Mouse (Mus musculus) embryonic facial prominence, embryonic 14.5 days (tissue): ENCODE results near the gene Mmp24. TPM values are rescaled to one million over a fixed set of nuclear protein-coding genes. Genes with fewer than 3 reads are reported as not detected.

ENCODE experiments used
- ATAC-seq: fragments of 200-750 bp; cut with Nextera tagmentation; 2 replicates; pipeline ENCODE4 v1.8.0; 2017; ENCODE audit warnings: low read depth, moderate number of reproducible peaks, moderate TSS enrichment
- DNase-seq: peaks from one replicate; pipeline ENCODE4 v3.0.0-alpha.2; 2015; ENCODE audit warnings: low spot score
- H3K27ac ChIP-seq: fragments of 300-500 bp; sonication (generic); replicated peaks from 2 replicates; pipeline ENCODE4 v1.5.1; 2014; ENCODE audit warnings: low read depth, mild to moderate bottlenecking, low read length, moderate library complexity
- H3K27me3 ChIP-seq: fragments of 300-500 bp; sonication (generic); replicated peaks from 2 replicates; pipeline ENCODE4 v1.6.1; 2014; ENCODE audit warnings: low read length; ENCODE audit not compliant: control insufficient read depth, insufficient read depth
- H3K36me3 ChIP-seq: fragments of 300-500 bp; sonication (generic); 2 replicates; pipeline ENCODE4 v1.6.1; 2014; ENCODE audit warnings: low read length, mixed read lengths; ENCODE audit not compliant: control insufficient read depth, insufficient read depth
- H3K4me1 ChIP-seq: fragments of 300-500 bp; sonication (generic); 2 replicates; pipeline ENCODE4 v1.6.1; 2014; ENCODE audit warnings: antibody characterized with exemption, low read length; ENCODE audit not compliant: control insufficient read depth, insufficient read depth
- H3K4me2 ChIP-seq: fragments of 300-500 bp; sonication (generic); 2 replicates; pipeline ENCODE4 v1.6.1; 2014; ENCODE audit warnings: low read depth, mild to moderate bottlenecking, low read length, moderate library complexity, mixed read lengths
- H3K4me3 ChIP-seq: fragments of 300-500 bp; sonication (generic); 2 replicates; pipeline ENCODE4 v1.5.1; 2014; ENCODE audit warnings: low read depth, mild to moderate bottlenecking, low read length
- H3K9ac ChIP-seq: fragments of 300-500 bp; sonication (generic); 2 replicates; pipeline ENCODE4 v1.6.1; 2014; ENCODE audit warnings: low read depth, mild to moderate bottlenecking, low read length, moderate library complexity, mixed read lengths
- H3K9me3 ChIP-seq: fragments of 300-500 bp; sonication (generic); 2 replicates; pipeline ENCODE4 v1.6.1; 2016; ENCODE audit warnings: low read length; ENCODE audit not compliant: control insufficient read depth
- WGBS: fragments of 180-500 bp; shearing (Covaris S2); extraction: QIAGEN DNeasy Blood & Tissue Kit; methylation state at CpG from one replicate; pipeline ENCODE4 v1.1.7; 2014; 5-methylcytosine and 5-hydroxymethylcytosine counted together
- polyA plus RNA-seq: library from polyadenylated mRNA; unstranded; fragments of >200 nt; fragmentation: Nextera tagmentation; extraction: Ambion mirVana; gene quantifications from 2 replicates; pipeline ENCODE4 v1.2.1, GENCODE M21; 2014

Gene Mmp24
- polyA plus RNA-seq, 1 experiment from 2014 or later = 0.51 TPM

DNA sequence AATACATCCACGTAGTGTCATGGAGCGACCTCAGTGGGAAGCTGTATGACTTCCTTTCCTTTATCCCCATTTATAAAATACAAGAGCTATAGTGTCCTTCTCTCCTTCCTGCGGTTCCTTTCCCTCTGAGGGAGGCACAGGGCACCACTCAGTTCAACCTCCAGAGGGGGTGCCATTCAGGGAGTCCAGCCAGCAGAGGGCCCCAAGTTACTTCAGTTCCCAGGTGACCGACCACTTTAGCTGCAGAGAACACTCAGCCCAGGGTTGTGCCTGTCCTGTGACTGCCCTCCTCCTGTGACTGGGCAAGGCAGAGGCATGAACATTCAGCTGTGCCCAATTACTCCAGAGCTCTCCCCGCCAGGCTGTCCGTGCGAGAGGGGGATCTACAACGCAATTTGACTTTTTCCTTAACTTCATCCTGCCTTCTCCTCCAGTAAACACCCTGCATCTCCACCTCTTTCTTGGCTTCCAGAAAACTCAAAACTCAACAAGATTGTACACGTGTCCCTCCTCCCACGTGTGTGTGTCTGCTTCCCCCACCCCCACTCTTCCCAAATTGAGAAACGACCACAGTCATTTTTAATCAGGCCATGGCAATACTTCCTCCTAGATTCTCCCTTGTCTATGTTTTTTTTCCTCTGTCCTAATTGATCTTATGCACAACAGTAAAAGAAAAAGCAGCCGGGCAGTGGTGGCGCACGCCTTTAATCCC, 18.1 kb upstream of the Mmp24 start:
- Histone ChIP-seq H3K27me3 (no peaks in the 10 kb centered on the region), H3K36me3 (no peaks in the 10 kb centered on the region), H3K9me3 (no peaks in the 10 kb centered on the region), H3K4me1 (no peaks in the 10 kb centered on the region), H3K4me3 (no peak overlapping the region), H3K27ac (no peak overlapping the region), H3K4me2 (no peak overlapping the region), H3K9ac (no peak overlapping the region)
- 51% methylated on average over 14 of the region's 14 CpGs for WGBS
- ATAC-seq = no peak
- no peak for DNase-seq

DNA sequence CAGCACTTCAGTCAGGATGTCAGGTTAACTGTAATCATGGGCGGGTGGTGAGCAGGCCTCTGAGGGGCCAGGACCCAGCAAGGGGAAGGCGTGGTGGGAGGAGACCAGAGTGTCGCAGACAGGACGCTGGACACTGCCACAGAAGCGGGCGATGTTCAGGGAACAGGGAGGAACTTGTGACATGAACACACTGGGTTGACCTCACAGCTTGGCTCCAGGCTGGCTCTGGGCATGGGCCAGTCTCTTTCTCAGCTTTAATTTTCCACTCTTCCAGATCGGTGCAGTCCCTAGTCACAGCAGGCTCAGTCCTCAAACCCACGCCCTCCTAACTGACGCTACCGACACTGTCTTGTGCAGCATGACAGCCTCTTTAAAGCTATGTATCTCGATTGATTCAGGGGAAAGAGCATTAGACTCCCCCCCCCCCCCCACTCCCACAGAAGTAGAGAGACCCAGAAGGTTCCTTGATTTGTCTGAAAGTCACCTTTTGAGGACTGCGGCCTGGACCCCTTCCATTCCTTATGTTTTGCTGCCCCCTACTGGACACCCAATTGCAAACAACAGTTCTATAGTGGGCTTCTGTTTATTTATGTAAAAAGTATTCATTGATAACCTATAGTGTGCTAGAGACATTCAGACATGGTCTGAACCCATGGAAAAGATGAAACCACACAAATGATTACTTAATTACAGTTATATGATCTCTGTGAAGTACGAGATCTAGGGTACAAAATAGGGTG, 10.3 kb upstream of the Mmp24 start:
- H3K36me3 ChIP-seq = no peaks in the 10 kb centered on the region
- DNase-seq (peak; percentile 84), ATAC-seq (peak; percentile 72; the same call in 1 of the 2 replicates)
- no peaks in the 10 kb centered on the region for H3K9me3 ChIP-seq
- 57% methylated on average over 13 of the region's 13 CpGs for WGBS
- no peak overlapping the region for H3K4me3 ChIP-seq
- no peak overlapping the region for H3K9ac ChIP-seq
- no peaks in the 10 kb centered on the region for H3K27me3 ChIP-seq
- no peak overlapping the region for H3K4me2 ChIP-seq
- H3K4me1 ChIP-seq = no peaks in the 10 kb centered on the region
- H3K27ac ChIP-seq = no peak overlapping the region

DNA sequence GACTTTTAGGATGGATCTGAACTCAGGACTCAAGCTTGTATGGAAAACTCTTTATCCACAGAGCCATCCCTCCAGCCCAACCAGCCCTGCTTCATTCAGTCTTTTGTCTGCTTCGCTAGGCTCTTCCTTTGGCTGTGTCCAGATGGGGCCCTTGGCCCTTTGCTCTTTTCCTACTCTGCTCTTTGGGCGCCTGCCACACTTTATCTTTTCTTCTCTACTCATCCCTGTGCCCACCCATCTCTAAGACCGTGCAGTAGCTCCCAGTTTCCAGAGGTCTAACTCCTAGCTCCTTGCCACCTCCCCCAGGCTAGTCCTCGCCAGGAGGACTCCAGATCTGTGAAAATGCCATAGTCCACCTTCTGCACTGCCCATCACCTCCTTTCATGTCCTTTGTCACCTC, 1.5 kb upstream of the Mmp24 start:
- WGBS = 65% methylated on average over 4 of the region's 4 CpGs
- Histone ChIP-seq H3K4me2 (no peak overlapping the region), H3K9me3 (no peaks in the 10 kb centered on the region), H3K9ac (no peak overlapping the region), H3K4me3 (no peak overlapping the region), H3K27ac (no peak overlapping the region), H3K27me3 (peaks cover 52% of the 10 kb centered on the region), H3K36me3 (no peaks in the 10 kb centered on the region), H3K4me1 (no peaks in the 10 kb centered on the region)
- DNase-seq (no peak), ATAC-seq (no peak)

DNA sequence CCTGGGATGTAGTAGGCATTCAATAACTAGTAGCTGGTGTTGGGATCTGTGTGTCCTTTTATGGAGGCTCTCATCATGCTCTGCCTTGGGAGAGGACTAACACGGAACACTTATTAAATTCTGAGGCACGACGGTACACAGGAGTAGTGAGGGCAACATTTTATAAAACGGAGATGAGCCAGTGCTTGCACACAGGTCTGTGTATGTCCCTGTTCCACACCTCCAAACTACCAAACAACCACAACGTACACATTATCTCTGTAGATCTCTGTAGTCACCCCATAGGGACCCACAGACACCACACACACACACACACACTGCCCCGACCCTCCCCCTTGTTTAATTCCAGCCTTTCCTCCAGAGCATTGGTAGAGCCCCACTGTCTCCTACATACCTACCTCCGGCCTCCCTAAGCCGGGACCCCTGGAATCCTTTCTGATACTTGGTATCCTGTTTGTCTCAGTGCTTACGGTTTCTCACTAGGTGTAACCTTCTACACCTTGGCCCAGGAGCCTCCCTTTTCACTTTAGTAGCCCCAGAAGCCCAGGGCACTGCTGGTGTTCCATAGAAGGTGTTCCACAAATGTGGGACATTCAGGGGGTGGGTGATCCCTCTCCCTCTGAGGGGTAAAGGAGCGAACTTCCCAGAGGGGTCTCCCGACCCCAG, 748 bp upstream of the Mmp24 start:
- Histone ChIP-seq H3K27ac (no peak overlapping the region), H3K4me3 (peak overlapping the region; percentile 38; the same call in 1 of the 2 replicates), H3K4me2 (peak overlapping the region; percentile 95), H3K9ac (no peak overlapping the region), H3K9me3 (no peaks in the 10 kb centered on the region), H3K4me1 (no peaks in the 10 kb centered on the region), H3K36me3 (no peaks in the 10 kb centered on the region), H3K27me3 (peaks cover 52% of the 10 kb centered on the region)
- no peak for DNase-seq
- WGBS = 54% methylated on average over 11 of the region's 11 CpGs
- no peak for ATAC-seq

DNA sequence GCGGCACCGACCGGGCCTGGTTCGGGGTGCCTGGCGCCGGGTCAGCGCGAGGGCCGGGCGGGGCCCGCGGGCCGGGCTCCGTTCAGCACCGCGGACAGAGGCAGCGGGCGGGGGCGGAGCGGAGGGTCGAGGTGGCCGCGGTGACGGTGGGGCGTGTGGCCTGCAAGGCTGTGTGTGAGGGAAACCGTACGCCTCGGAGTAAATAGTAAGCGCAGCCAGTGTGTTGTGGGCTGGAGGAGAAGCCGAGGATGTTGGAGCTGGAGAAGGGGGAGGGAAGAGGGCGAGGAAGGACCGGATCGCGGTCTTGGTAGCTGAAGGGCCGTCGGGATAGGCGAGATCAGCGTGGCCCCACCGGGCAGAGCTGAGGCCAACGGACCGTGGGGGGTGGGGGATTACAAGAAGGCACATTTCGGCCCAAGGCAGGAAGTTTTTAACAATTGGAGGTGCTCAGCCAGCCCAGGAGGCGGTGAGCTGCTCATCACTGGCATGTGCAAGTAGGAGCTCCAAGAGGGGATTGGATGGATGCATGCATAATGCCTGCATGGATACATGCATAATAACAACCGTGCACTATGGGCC, 632 bp downstream of the Mmp24 start:
- Histone ChIP-seq H3K27me3 (peaks cover 52% of the 10 kb centered on the region), H3K36me3 (no peaks in the 10 kb centered on the region)
- ATAC-seq = peak; percentile 84

DNA sequence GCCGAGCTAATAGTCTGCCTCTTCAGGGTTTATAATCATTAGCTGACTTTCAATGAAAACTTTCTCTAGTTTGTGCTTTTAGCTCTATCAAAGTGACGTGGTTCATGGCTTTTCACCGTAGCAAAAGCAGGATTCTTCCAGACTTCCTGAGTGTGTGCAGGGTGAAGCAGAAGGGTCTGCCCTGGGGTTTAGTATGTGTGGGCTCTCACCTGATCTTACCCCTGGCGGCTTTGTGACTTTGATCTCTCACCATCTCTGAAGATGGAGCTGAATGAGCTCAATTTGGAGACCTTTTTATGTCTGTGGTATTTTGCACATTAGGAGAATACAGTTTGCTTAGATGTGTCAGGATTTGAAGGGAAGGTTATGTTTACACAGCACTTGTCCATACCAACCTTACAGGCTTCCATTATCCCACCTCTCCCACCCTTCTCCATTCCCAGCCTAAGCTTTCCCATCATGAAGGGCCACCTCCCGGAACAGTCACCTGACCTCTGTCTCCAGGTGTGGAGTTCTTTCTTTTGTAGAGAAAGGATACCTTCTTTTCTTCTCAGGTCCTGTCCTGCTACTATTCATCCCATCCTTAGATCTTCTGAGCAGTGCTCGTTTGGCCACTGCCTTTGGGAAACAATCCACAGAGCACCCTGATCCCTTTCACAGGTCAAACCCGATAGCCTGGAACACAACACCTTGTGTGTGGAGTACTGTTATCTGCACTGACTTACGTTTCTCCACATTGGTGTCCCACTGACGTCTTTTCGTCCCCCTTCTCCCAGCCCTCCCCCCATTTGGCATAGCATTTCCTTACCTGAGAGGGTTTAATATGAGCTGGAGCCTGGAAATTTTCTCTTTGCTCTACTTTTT, 1.9 kb downstream of the Mmp24 start:
- 62% methylated on average over 10 of the region's 10 CpGs for whole genome bisulfite sequencing

More for the DNA sequence above, 632 bp downstream of the Mmp24 start:
- H3K4me2 ChIP-seq = peak overlapping the region; percentile 95
- peak overlapping the region; percentile 46 for H3K4me3 ChIP-seq
- H3K9me3 ChIP-seq = no peaks in the 10 kb centered on the region
- DNase-seq = peak; percentile 55
- WGBS = 1% methylated on average over 32 of the region's 44 CpGs
- H3K9ac ChIP-seq = no peak overlapping the region; the same call in 1 of the 2 replicates
- H3K4me1 ChIP-seq = no peaks in the 10 kb centered on the region
- no peak overlapping the region for H3K27ac ChIP-seq

DNA sequence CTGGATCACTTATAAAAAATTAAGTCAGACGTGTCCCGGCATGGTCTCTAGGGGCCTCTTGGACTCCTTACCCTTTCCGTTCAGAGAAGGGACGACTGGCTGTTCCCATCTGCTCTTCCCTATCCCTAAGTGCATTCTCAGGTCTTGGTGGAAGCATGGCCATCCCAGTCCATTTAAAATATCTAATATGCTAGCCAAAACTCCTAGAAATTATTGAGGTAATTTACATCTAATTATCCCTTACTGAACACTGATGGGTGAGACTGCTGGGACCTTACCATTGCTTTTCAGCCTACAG, 2.5 kb downstream of the Mmp24 start:
- WGBS = 68% methylated on average over 4 of the region's 4 CpGs
- no peak overlapping the region for H3K27ac ChIP-seq
- no peak for ATAC-seq
- no peak overlapping the region for H3K9ac ChIP-seq
- H3K4me3 ChIP-seq = no peak overlapping the region
- H3K4me2 ChIP-seq = no peak overlapping the region
- peaks cover 52% of the 10 kb centered on the region for H3K27me3 ChIP-seq
- no peak for DNase-seq
- H3K4me1 ChIP-seq = no peaks in the 10 kb centered on the region
- H3K9me3 ChIP-seq = no peaks in the 10 kb centered on the region
- H3K36me3 ChIP-seq = no peaks in the 10 kb centered on the region

More for the DNA sequence above, 1.9 kb downstream of the Mmp24 start:
- Histone ChIP-seq H3K27ac (no peak overlapping the region), H3K9me3 (no peaks in the 10 kb centered on the region), H3K4me3 (no peak overlapping the region), H3K36me3 (no peaks in the 10 kb centered on the region), H3K27me3 (peaks cover 52% of the 10 kb centered on the region), H3K4me2 (no peak overlapping the region), H3K9ac (no peak overlapping the region), H3K4me1 (no peaks in the 10 kb centered on the region)
- DNase-seq (no peak), ATAC-seq (no peak)

DNA sequence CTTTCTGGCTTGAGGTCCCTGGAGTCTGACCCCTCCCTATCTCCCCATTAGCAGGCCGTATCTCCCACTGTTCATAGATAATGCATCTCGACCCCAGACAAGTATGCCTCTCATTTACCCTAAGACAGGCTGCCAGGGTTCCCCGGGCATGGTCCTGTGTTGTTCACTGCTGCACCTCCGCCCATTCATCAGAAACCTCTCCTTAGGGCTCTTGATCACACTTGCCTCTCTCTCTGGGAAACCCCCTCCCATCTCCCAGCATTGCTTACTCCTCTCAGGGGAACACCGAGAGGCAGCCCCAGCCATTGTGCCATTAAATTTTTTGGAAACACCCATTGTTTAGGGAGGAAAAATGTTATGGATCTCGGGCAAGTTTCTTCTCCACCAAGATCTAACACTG, 2.9 kb downstream of the Mmp24 start:
- ATAC-seq (no peak), DNase-seq (no peak)
- Histone ChIP-seq H3K36me3 (no peaks in the 10 kb centered on the region), H3K9me3 (no peaks in the 10 kb centered on the region), H3K27me3 (peaks cover 48% of the 10 kb centered on the region), H3K4me3 (no peak overlapping the region), H3K9ac (no peak overlapping the region), H3K4me2 (no peak overlapping the region), H3K27ac (no peak overlapping the region), H3K4me1 (no peaks in the 10 kb centered on the region)
- WGBS = 63% methylated on average over 6 of the region's 6 CpGs
